Mouse (Mus musculus) subcutaneous adipose tissue, adult 2 months (tissue): Measurements from ENCODE around the gene Grasp. TPM values are rescaled to one million over a fixed set of nuclear protein-coding genes. Genes with fewer than 3 reads are reported as not detected.

Experiments used
- polyA plus RNA-seq: library from polyadenylated mRNA; depleted of rRNA; stranded (reverse); fragments of >200 nt; gene quantifications from 2 replicates; pipeline ENCODE4 v1.2.3, GENCODE M21; 2012; ENCODE audit warnings: low replicate concordance; rRNA removed

Grasp gene
- 12.0 and 25.9 TPM in 2 replicates for polyA plus RNA-seq

GRCm38 (mm10) chr15:101224006-101224906, at the start of gene Grasp:
Grasp (plus strand) TSS chr15:101224188.

GRCm38 (mm10) chr15:101253886-101254795, 30.2 kb downstream of the Grasp start, which contains the start of gene Nr4a1:
Nr4a1 (plus strand) TSS chr15:101254269.

Other genes starting within 250 kb of the Grasp start
- gene Gm47841, start 176.8 kb upstream of the Grasp start, polyA plus RNA-seq, result 0.50 TPM in 1 of 2 replicates, not detected in the other
- gene Fignl2, start 145.6 kb upstream of the Grasp start, polyA plus RNA-seq, result 5.9 and 10.9 TPM in 2 replicates
- not detected in 2 replicates for gene Ankrd33, start 108.4 kb upstream of the Grasp start, polyA plus RNA-seq
- gene Acvrl1, start 95.7 kb upstream of the Grasp start, polyA plus RNA-seq, result 77.8 and 83.1 TPM in 2 replicates
- gene Acvr1b, start 50.1 kb upstream of the Grasp start, polyA plus RNA-seq, result 21.5 and 26.6 TPM in 2 replicates
- 7.7 and 12.7 TPM in 2 replicates for gene Nr4a1, start 30.1 kb downstream of the Grasp start, polyA plus RNA-seq
- gene Atg101, start 60.1 kb downstream of the Grasp start, polyA plus RNA-seq, result 35.4 and 37.5 TPM in 2 replicates
- 3.4 and 39.0 TPM in 2 replicates for gene 6030408B16Rik, start 69.0 kb downstream of the Grasp start, polyA plus RNA-seq
- 5.4 and 9.7 TPM in 2 replicates for gene Krt80, start 146.0 kb downstream of the Grasp start, polyA plus RNA-seq
- 2.1 and 35.5 TPM in 2 replicates for gene Krt7, start 186.9 kb downstream of the Grasp start, polyA plus RNA-seq
- gene Krt87, start 214.6 kb downstream of the Grasp start, polyA plus RNA-seq, result 0.67 TPM in 1 of 2 replicates, not detected in the other
- not detected in 2 replicates for gene Krt88, start 223.6 kb downstream of the Grasp start, polyA plus RNA-seq
- 0.35 TPM in 1 of 2 replicates, not detected in the other for gene Krt81, start 239.6 kb downstream of the Grasp start, polyA plus RNA-seq
- gene Krt86, start 249.3 kb downstream of the Grasp start, polyA plus RNA-seq, result not detected in 2 replicates